Mouse (Mus musculus) skeletal muscle tissue, adult 2 months (tissue): ENCODE data around the gene Olfr1412.

Experiments
- DNase-seq: peaks from one replicate; pipeline ENCODE4 v3.0.0-alpha.2; 2012; ENCODE audit warnings: low read depth, low spot score

The Olfr1412 gene

DNA sequence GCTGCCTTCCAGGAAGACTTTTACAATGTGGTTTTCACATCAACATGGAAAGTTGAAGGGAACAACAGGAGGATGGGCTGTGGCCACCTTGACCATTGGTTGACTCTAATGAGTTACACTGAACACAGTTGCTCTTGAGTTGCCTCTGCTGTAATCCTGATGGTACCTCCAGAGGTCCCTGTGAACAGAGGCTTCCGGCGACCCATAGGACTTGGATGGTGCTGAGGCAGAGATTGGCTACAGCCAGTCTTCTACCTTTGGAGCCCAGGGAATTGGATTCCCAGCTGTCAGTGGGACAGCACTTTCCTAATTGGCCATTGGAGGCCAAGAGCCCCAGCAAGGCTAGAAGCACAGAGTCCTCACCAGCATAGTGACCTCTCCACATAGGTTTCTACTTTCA, at the start of gene Olfr1412:
TSS of gene Olfr1412 (plus strand) at position 301 of the 400 bp plus-strand sequence.
- no peak for DNase-seq

DNA sequence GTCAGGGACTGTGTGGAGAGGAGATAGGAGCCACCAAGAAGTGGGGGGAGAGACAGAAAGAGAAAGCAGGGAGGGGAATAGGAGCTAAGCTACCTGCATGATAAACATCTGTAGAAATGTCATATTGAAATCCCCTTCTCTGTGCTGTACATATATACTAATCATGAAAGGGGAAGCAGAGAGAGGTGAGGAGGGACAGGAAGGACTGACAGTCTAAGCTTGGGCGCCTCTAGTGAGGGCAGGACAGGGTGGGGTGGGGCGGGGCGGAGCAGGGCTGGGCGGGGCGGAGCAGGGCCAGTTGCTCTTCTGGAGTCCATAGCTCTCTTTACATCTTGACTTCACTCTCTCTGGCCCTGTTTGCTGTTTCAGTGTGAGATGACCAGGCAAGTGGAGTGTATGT, 48.6 kb upstream of the Olfr1412 start:
- DNase-seq: no peak

DNA sequence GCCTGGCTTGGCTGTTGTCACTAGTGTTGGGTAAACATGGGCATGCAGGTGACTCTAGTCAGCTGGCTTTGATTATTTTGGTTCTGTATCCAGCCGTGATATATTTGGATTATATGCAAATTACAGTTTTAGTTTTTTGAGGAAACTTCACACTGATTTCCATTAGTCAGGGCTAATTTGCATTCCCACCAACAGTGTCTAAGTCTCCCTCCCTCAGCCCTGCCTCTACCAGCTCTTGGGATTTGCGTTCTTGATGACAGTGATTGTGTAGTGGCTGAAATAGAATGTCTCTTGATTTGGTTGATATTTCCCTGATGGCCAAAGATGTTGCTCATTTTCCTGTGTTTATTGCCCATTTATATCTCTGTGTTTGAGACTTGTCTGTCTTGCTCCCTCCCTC, 46.5 kb upstream of the Olfr1412 start:
- DNase-seq: no peak

DNA sequence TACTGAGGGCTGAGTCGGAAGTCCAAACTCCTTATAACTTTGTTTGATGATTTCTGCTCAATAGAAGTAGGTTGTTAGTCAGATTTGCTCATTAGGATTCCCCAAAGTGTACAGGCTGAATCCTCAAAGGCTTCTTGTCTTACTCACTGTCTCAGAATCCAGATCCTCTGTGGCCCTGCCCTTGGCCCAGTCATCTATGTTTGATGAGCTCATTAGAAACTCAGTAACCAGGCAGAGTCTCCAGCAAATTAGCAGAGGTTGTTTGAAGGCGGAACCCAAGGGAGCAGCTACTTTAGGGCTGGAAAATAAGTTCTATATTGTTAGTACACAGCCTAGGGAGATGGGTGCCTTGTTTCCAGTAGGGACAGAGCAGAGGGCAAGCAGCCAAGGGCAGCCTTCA, 39.6 kb upstream of the Olfr1412 start:
- DNase-seq: no peak

DNA sequence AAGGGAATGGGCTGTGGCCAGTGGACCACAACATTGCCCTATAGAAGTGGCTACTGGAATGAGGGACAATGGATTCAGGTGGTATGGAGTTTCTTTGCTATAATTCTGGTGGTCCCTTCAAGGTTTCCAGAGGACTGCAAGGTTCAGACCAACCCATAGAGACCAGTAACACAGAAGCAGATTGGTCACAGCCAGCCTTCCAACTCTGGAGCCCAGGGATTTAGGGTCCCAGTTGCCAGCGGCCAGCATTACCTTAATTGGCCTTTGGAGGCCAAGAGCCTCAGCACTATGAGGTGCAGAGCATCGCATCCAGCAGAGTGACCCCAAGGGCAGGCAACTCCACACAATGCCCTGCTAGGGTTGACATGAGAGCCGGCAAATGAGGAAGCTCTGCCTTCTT, 14.6 kb upstream of the Olfr1412 start, which contains the start of gene Olfr1413:
TSS of gene Olfr1413 (plus strand) at position 301 of the 400 bp plus-strand sequence.
- DNase-seq: no peak

DNA sequence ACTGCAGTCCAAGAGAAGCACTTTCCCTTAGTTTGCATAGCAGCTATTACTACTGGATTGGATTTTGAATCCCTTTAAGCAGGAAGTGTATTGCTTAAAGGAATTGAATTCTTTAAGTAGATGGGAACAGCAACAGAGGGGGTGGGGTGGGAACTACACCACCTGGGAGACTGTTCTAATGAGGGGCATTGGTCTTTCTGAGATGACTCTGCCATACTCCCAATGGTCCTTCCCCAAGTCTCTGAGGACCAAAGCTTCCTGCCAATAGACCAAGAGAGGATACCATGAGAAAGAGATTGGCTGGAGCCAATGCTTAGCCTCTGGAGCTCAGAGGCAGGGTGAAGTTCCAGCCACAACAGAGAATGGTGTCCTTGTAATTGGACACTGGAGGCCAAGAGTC, 8.5 kb downstream of the Olfr1412 start, which contains the start of gene Olfr1411:
TSS of gene Olfr1411 (plus strand) at position 301 of the 400 bp plus-strand sequence.
- DNase-seq: no peak

DNA sequence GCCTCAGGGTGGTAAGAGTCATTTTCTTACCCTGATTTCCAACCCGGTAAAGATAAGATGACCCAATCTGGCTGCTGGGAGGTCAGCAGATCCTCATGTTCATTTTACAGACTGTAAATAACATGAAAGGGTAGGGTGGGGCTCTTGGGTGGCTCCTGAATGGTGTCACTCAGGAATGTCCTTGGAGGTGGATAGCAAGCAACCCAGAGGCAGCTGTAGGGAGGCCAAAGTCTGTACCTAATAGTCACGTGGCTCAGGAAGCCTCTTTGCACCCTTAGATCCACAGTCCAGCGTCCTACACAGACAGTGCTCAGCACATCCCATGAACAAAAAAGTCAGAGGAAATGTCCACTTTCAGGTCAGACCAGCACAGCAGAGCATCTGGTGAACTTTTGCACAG, 10.4 kb downstream of the Olfr1412 start:
- no peak for DNase-seq

DNA sequence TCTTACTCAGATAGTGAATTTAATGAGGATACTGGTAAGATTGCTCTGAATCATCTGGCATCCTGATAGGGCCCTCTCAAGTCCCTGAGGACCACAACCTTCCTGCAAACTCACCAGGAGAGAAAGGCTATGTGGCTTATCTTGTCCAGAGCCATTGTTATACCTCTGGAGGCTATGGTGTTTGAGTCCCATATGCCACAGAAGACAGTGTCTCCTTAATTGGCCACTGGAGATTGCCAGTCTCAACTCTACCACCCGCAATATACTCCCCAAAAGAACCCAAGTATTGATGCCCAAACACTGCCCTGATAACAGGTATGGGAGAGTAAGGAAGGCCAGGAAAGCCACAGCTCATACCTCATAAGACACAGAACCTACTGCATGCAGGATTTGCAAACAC, 19.9 kb downstream of the Olfr1412 start, which contains the start of gene Olfr1410:
TSS of gene Olfr1410 (plus strand) at position 301 of the 400 bp plus-strand sequence.
- DNase-seq: no peak

DNA sequence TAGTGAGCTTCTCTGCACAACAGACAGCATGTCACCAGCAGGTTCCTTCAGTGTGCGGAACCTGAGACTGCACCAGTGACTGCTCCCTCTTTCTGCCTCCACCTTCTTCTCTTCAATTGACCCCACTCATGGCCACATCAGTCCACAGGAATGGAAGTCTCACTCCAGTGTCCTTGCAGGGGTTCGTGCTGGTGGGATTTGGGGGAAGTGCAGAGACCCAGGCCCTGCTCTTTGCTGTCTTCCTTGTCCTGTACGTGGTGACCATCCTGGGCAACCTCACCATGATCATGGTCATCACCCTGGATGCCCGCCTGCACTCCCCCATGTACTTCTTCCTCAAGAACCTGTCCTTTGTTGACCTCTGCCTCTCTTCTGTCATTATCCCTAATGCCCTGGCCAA, 22.1 kb downstream of the Olfr1412 start:
- no peak for DNase-seq

DNA sequence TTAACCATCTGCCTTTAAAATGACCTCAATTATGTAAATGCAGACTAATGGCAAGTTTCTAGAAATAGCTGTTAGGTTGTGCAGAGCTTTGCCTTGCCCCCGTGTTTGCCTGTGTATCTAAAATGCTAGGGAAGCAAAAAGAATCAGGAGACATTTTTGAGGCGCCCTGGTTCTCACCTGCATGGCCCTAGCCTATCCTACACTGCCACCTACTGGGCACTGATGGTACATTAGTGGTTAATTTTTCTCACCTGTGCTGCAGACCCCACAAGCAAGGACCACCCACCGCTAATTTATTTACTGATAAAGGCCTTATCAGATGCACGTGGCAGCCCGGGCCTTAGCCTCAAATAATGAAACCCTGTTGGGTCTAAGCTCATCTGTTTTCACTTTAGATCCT, 25.4 kb downstream of the Olfr1412 start:
- peak; percentile 4 for DNase-seq

DNA sequence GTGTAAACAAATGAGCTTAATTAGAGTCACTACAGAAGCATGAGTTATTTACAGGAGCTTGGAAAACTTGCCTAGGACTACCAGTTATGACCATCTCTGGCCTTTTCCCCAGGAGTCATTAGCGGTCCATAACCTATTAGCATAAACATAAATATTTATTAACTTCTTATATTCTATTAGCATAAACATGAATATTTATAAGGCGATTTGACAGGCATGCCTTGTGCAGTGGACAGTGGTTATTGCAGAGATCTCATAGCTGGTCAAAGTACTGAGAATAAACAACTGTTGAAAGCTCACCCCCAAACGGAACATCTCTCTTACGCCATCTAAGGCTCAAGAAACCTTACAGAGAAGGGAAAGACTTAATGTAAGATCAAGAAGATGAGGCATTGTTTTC, 27.6 kb downstream of the Olfr1412 start:
- no peak for DNase-seq

DNA sequence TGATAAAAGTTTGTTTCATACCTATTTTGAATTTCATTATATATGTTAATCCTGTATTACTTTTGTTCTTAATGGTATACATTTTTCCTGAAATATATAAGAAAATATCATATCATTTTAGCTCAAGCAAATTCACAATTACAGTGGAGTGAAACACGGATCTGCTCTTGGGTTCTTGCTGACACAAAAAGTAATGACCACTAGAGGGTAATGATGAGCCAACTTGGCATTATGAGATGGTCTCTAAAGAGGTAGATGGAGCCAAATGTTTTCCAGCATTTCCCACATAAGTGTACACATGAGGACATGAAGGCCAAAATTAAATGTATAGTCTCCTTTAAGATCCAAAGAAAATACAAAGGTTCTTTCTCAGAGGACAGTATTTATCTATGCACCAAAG, 28.9 kb downstream of the Olfr1412 start:
- no peak for DNase-seq

DNA sequence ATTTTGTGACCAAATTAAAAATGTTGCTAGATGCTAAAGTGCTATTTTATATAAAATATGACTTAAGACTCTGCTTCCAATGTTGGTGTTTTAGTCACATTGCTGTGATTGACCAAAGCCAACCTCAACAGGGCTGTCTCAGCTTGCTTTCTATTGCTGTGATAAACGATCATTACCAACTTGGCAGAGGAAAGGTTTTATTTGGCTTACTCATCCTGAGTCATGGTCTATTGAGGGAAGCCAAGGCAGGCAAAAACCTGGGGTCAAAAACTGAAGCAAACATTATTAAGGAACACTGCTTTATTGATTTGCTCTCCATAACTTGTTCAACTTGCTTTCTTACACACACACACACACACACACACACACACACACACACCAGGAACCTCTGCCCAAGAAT, 30.5 kb downstream of the Olfr1412 start:
- DNase-seq: no peak

DNA sequence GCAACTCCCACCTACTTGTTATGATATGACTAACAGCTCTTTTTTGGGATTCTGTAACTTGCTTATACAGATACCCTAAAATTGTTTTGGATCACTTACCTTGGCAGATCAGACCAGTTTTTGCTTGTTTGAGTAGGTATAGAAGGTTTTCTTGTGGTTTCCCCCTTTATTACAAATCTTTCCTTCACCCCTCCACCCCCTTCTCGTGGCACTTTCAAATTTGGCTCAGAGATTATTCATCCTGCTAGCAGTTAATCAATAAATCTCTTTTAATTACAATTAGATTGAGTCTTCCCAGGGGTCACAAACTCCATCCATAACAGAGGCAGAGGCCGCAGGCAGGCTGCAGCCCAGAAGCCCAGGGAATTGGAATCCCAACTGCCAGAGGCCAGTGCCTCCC, 31.9 kb downstream of the Olfr1412 start, which contains the start of gene Olfr12:
TSS of gene Olfr12 (plus strand) at position 301 of the 400 bp plus-strand sequence.
- DNase-seq: no peak

DNA sequence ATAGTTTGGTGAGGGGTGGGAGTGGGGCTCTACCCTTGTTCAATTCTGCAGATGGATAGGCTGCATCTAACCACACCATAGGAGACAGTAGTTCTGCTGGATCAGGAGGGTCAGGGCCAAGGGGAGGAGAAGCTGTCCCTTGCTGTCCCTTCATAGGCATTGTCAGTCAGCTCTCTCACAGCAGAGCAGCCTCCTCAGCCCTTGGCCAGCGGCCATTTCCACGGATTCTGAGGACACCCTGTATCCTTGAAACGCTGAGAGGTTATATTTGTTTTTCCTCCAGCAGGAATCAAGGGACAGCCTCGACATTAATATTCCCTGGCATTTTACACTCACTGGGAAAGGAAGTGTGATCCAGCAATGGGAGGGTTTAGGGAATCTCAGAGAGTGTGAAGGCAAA, 32.8 kb downstream of the Olfr1412 start:
- no peak for DNase-seq

DNA sequence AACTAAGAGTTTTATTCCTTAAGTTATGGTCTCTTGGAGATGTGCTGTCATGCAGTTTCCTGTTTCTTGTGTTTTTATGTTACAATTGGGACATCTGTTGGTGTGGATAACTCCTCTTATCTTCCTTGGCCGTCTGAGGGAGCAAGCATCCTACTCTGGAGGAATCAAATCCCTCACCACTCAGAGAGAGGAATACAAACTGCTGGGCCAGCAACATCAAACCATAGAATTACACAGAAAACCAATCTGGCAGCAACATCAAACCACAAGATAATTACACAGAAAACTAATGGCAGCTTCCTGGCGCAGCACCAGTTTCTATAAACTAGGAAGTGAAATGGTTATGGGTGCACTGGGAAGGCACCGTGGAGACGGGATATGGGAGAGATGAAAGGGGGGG, 42.6 kb downstream of the Olfr1412 start:
- DNase-seq: no peak

DNA sequence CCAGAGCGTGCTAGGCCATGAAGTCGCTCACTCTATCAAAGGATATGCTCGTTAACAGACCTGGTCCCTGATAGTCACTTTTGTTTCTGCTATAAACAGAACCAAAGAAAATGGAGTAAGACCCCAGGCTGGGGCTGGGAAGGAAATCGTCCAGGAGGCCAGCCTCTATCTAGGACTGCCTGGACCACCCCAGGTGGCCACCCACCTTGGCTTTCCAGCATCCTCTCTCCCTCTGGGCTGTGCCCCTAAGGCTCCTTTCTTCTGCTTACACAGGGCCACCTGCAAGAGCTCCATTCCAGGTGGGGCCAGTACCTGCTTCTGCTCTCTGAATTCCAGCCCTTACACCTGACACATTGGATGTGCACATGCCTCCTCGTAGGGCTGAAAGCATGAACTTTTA, 46.6 kb downstream of the Olfr1412 start:
- DNase-seq: no peak

DNA sequence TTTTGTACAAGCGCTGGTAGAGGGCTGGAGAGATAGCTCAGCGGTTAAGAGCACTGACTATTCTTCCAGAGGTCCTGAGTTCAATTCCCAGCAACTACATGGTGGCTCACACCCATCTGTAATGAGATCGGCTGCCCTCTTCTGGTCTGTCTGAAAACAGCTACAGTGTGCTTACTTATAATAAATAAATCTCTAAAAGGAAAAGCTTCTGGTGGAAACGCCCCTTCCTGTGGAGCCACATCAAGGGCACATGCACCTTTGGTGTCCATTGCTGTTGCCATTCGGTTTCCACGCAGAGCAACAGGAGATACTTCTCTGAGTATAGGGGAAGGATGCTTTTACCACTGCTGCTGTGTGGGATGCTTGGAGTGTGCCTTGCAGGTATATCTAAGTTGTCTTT, 47.4 kb downstream of the Olfr1412 start:
- no peak for DNase-seq

DNA sequence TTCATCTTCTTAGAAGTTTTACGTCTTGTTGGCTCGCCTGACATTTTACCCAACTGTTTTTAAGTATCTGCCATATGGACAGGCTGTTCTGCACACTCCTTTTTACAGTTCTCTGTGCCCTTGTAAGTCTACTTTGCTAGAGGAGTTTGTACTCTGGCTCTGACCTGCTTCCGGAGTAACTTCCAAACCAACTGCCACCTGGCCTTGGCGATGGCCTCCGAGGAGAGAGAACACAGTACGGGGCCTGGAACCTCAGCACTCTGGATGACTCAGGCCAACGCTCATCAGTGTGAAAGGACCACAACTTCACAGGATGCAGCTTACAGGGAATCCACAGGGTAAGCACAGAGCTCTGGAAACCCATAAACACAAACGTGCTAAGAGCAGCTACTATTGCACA, 48.1 kb downstream of the Olfr1412 start:
- no peak for DNase-seq

DNA sequence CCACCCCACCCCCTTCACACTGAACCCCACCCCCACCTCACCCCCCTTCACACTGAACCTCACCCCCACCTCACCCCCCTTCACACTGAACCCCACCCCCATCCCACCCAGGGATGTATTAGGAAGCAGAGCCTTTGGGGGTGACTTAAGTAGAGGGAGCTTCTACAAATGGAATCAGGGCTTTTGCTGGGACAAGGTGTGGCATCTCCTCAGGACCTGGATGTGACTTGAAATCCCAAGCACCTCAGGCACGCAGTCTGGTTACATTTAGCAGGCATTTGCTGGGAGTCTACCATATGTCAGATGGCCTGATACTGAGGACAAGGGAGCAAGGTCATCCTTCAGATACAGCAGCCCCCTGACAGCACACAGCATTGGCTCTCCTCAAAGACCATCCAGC, 49.0 kb downstream of the Olfr1412 start:
- DNase-seq: no peak

DNA sequence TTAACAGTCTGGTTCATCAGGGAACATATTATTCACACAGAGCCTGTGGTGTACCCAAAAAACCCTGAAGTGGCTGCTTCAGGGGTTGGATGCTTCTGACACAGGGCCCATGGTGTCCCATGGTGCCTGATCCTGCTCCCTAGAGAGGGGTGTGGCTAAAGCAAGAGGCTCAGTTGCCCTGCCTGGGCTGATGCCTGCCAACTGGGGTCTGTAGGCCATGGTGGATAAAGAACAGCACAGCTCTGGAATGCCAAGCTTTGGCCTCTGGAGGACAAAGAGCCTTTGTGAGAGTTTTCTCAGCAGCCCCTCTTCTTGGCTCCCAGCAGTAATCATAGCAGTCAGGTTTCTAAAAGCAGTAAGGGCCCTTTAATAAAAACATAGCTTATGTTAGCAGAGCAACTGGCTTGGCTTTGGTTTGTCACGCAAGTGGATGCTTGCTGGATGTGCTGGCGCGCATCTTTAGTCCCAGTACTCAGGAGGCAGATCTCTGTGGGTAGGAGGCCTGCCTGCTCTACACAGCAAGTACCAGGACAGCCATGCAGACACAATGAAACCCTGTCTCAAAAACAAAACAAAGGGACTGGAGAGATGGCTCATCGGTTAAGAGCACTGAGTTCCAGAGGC, 49.5 kb downstream of the Olfr1412 start:
- no peak for DNase-seq

DNA sequence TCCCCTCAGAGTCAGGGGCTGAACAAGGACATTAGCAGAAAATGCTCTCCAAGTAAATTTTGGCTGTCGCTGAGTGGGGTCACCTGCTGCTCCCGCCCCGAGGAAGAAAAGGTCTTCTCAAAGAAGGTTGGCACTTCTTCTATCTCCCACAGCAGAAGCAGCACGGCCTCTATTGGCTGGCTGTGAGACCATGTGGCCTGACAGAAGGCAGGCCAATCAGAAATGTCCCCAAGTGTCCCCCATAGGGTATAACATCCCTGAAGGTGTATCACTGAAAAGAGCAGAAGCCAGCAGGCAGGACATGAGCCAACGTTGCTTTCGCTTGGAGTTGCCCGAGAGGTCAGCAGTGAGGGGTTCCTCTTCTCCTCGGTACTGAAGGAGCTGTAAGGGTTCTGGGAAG, 50.4 kb downstream of the Olfr1412 start:
- DNase-seq: no peak

DNA sequence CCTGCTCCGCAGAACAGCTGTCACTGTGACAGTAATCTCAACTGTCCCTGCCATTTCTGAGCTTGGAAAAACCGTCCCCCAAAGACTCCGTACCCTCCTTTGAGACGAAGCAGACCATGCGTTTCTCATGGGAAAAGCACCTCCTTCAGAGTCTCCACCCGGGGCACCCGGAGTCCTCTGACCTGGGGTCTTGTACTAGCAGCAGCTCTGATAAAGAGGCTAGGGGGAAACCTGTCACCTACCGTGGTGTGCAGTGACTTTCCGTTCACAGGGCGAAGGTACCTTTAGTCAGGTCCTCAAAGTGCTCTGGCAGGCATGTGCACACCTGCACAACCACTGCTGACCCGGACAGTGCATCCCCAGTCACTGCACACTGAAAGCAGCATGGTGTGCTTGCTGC, 51.1 kb downstream of the Olfr1412 start:
- no peak for DNase-seq
